Mouse (Mus musculus) ovary, postnatal 14 days (tissue): Measurements from ENCODE around the gene Fn1.

Experiments used
- DNase-seq: peaks from one replicate; pipeline ENCODE4 v3.0.0; 2022; ENCODE audit warnings: low spot score

The Fn1 gene

DNA sequence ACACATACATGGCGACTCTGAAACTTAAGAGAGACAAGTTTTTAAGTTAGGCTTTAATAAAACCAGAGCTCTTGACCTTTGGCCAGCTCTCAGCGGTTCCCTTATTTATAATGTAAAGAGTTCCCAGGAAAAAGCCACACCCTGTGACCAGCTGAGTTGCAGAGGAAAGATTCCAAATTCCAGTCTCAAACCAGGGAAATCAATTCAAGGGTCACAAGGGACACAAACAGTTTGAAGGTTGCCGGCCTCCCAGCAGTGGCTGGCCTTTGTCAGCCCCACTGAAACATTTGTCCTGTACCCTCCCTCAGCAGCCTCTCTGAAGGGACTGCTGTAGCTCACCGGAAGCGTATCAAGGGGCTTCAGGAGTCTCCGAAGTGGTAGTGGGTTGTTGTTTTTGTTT, 2.3 kb downstream of the Fn1 start:
- DNase-seq, result no peak

DNA sequence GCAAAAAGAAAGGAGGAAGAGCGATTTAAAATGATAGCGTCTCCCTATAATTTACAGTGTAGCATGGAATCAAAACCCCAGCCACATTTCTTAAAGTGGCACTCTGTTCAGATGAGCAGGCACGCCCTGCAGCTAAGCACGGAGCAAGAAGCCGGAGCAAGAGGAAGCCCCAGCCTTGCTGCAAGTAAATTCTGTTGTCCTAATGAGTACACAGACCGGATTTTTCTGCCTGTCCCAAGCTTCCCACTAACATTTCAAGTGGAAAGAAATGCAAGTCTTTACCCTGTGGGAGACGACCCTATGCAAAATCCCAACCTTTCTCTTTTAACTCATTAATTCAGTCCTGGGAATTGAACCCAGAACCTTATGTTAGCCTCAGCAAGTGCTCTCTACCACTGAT, 4.8 kb downstream of the Fn1 start:
- DNase-seq, result no peak

DNA sequence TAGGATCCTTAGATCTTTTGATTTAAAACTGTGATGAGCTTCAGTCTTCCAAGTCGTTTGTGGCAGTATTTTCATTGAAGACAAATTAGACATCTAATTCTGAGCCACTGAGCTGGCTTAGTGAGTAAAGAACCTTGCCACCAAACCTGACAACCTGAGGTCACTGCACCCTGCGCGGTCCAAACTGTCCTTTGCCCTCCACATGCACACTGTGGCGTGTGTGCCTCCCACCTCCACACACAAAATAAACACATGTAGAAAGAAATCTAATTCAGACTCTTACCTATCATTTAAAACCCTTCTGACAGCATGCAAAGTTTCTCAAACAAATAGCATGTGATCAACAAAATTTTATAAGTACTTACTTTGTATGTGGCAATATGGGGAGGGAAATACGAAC, 6.2 kb downstream of the Fn1 start:
- no peak for DNase-seq

GRCm38 (mm10) chr1:71645999-71646398, 7.0 kb downstream of the Fn1 start:
- no peak for DNase-seq

- DNase-seq, result no peak
These were observed 7.5 kb downstream of the Fn1 start for GRCm38 (mm10) chr1:71645466-71645865.

DNA sequence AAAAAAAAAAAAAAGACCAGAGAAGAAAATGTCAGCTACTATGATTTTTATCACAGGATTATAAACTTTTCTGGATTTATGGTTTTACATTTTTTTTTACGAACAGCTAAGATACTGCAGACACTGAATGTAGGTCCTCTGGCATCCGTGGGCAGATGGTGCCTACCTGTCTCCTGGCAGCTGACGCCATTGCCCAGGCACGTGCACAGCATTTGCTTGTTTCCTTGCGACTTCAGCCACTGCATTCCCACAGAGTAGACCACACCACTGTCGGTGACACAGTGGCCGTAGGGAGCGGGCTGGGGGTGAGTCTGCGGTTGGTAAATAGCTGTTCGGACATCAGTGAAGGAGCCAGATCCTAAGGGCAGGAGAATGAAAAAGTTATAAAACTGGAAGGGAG, 10.2 kb downstream of the Fn1 start:
- DNase-seq, result no peak

DNA sequence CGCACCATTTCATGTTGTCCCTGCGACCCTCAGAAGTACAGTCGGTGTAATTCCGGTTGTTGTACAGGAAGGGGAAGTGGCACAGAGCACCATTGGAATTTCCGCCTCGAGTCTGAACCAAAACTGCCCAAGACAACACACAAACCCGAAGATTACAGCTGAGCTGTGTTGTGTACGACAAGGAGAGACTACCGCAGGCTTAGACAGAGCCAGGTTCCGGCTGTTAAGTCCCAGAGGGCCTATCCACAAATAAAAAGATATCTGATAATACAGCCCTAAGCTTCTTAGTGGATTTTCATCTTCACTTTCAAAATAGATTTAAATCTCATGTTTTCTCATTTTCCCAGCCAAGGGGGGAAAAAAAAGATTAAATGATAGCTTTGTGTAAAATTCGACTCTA, 11.8 kb downstream of the Fn1 start:
- DNase-seq, result no peak

DNA sequence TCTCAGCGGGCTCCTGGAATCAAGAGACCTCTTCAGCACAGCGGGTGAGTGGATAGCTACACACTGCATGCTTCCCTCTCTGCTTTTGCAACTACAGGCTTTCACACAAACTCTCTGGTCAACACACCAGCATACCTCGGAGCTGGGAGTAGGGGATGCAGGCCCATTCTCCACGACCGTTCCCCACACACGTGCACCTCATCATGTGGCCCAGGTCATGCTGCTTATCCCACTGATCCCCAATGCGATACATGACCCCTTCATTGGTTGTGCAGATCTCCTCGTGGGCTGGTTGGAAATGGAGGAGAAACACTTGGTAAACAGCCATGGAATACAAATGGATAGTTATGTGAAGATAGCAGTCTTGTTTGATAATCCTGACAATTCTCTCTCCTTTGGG, 12.8 kb downstream of the Fn1 start:
- no peak for DNase-seq

DNA sequence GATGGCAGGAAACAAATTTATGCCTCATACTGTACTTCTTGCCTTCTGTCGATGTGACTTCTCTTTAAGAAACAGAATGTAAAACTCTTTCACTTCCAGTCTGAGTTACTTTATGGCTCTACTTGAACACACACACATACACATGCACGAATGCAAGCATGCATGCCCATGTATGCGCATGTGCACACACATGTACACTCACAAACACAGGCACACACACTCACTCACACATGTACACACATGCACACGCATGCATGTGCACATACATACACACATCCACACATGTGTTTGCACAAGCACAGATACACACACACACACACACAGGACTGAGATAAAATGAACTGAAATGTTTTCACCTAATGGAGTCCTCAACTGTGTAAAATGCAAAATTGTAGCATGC, 16.3 kb downstream of the Fn1 start:
- no peak for DNase-seq

- DNase-seq, result no peak
These were observed 16.9 kb downstream of the Fn1 start for GRCm38 (mm10) chr1:71636116-71636515.

DNA sequence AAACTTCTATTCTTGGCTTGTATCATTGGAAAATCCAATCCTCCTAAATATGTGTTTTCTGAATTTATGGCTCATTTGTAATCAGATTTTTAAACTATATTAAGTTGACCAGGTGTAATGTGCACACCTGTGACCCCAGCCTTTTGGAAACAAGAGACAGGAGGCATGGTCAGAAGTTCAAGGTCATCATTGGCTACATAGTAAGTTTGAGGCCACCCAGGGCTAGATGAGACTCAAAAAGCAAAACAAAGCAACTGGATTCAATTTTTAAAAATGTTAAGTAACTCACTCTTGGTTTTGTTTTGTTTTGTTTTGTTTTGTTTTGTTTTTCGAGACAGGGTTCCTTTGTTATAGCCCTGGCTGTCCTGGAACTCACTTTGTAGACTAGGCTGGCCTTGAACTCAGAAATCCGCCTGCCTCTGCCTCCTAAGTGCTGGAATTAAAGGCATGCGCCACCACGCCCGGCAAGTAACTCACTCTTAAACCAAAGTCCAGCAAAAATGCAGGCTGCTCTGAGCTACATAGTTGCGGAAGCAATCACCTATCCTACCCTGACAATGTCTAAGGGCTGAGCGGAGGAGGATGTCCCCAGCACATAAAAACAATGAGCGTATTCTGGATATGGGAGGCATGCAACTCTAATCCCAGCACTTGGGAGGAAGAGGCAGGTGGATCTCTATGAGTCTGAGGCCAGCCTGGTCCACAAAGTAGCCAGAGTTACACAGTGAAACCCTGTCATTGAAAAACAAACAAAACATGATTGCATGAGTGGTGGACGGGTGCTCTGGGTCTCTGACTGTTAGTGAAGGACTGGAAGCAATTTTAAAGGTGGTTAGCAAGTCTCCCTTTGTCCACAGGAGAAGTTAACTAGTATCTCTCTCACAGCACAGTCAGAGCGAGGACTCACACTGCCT, 17.6 kb downstream of the Fn1 start:
- no peak for DNase-seq

- DNase-seq, result no peak
These were observed 18.5 kb downstream of the Fn1 start for GRCm38 (mm10) chr1:71634471-71634981.

DNA sequence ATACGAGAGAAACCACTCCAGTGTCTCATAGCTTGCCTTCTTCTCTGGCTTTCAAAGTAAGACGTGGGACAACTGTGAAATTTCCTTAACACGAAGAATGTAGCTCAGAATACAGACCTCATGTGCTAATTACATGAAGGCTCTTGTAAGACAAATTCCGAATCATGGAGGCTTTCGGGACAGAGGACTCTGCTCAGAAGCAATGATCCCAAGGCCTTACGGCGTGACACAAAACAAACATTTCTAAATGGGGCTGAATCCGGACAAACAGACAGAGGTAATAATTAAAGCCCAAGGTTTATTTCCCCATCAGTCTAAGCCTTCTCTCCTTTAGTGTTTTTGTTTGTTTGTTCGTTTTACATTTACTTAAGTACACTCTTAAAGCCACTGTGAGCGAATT, 20.6 kb downstream of the Fn1 start:
- no peak for DNase-seq

- no peak for DNase-seq
These were observed 21.2 kb downstream of the Fn1 start for GRCm38 (mm10) chr1:71631811-71632210.

DNA sequence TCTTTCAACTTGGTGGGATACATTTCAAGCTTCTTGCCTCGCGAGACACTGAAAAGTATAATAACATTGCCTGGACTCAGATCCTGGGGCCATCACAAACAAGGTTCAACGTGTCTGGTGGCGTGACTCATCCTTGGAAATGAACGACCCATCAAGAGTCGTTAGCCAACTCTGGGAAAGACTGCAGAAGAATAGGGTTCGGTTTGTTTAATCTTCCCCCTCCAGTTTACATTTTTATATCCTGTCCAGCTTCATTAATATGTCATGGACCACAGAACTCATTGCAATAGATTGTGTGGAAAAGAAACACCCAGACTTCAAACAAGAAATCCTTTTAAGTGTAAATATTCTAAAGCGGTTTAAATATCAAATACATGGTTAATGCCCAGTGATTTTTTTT, 22.8 kb downstream of the Fn1 start:
- DNase-seq, result no peak

- no peak for DNase-seq
These were observed 29.4 kb downstream of the Fn1 start for GRCm38 (mm10) chr1:71623625-71624024.

DNA sequence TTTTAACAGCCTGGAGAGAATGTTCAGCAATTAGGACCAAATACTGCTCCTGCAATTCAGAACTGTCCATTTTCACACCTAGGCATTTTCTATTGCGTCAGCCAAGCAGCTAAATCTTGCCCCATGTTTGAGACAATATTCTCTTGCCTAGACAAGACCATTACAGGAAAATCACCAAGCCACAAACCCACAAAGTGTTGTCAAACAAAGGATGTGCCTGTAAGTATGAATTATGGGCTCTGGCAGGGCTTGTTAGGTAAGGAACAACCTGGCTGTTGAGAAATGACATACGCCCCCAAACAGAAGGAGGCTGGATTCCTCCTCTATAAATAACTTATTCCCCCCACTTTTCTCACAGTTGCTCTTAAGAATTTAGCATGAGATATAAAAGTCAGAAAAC, 31.5 kb downstream of the Fn1 start:
- no peak for DNase-seq

DNA sequence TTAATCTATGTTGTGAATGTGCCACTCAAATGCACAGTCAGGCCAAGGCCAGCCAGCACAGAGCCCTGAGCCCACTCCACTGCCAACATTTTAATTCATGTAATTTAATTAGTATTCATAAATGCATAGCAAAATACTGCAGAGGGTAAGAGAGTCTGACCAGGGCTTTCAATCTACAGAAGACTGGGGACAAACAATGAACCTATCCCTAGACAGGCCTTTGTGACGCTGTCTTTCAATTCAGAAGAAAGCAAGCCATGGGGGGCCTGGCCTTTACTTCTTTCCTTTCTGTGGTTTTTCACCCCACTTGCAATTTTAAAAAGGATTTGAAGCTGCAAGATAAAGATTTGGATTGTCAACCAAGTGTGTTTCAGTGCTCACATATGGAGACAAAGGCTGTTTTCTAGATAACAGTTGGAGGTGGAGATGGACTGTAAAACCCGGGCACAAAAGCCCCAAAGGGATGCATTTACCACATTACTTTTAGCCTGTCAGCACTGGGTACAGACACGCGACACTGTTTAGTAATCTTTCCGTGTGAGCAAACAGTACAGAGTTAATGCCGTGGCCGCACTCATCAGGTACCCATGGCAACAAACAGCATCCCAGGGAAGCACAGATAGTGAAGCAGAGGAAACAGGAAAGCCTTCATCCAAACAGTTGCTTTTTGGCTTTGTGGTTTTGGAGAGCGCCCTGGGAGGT, 38.3 kb downstream of the Fn1 start:
- no peak for DNase-seq

DNA sequence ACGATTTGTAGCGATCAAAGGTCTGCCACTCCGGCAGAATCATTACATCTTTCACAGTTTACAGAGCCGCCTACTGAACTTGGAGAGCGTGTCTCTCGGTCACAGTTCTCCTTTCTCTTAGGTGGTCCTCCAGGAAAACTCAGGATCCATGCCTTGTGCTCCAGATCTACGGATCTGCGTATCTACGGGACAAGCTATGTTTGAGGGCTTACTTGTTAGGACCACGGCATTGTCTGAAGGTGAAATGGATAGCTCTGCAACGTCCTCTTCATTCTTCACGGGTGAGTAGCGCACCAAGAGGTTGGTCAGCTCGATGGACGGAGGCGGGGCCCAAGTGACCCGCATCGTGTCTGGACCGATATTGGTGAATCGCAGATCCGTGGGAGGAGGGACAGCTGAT, 40.7 kb downstream of the Fn1 start:
- DNase-seq, result no peak

- no peak for DNase-seq
These were observed 43.1 kb downstream of the Fn1 start for GRCm38 (mm10) chr1:71609916-71610315.

DNA sequence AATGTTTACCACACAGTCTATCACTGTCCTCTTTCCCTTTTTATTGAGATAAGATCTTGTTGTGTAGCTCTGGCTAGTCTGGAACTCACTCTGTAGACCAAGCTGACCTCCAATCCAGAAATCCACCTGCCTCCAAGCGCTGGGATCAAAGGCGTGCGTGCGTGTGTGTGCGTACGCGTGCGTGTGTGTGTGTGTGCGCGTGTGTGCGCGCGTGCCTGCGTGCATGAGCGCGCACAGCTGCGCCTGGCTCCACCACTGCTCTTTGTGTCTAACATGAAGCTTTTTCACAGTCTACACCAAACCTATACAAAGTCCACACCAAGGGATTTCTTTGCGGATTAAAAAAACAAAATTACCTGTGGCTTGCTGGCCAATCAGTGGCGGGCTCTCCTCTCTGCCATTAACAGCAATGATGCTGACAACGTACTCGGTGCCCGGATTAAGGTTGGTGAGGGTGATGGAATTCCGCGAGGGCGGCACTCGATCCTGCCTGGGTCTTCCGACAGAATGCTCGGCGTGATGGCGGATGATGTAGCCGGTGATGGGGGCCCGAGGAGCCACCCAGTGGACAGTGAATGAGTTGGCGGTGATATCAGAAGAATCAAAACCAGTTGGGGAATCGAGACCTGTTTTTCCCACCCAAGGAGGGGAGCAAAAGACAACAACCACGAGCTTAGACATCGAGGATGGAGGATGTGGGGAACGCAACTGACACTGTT, 43.8 kb downstream of the Fn1 start:
- no peak for DNase-seq

DNA sequence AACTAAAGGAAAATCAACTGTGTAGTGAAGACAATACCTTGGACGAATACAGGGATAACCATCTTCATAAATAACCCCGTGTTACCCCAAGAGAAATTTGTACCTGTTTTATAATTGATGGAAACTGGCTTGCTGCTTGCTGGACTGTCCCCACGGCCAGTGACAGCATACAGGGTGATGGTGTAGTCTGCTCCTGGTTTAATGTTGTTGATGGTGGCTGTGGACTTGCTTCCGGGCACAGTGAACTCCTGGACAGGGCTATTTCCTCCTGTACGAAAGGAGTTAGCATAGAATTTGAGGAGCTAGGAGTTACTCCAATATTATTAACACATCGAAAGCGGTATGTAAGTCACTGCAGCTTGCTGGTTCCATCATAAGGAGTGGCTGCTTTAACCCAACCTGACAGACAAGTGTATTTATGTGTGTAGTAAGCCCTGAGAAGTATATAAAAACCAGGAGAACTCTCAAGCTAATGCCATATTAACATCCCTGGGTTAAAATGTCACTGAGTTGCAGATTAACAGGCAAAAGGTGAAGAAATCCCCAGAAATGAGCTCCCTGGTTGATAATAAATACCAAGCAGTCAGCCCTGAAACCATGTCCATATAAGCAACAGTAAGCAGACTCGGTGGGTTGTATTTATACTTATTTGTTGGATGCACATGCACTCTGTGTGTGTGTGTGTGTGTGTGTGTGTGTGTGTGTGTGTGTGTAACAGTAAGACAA, 46.2 kb downstream of the Fn1 start:
- DNase-seq, result no peak
